Mouse (Mus musculus): ENCODE results near the gene Dld. TPM values are rescaled to one million over a fixed set of nuclear protein-coding genes. Genes with fewer than 3 reads are reported as not detected.

The Dld gene
- polyA plus RNA-seq, 1 experiment from 2014 or later = 124 TPM

DNA sequence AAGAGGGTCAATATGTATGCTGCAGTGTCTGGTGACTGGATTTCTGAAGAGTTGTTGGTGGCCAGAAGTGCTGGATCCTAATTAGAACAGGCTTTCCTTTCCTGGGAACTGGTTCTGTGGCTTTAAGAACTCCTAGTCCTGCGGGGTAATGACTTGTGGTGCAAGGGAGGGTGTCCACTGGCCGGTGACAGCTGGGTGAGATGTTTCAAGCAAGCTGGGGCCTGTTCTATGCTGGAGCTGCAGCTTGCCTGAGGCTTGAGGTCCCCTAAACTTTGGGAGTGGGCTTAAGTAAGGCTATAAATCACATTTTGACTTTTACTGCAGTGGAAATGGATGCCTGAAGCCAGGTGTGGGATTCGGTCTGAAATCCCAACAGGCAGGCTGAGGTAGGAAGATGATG lies 55.7 kb downstream of the Dld start:
- Histone ChIP-seq H3K27me3 (replicated peaks; ENCODE audit: control insufficient read depth, insufficient read depth, low read length) (no peaks in the 10 kb centered on the region), H3K27ac (ENCODE audit: low read depth, low read length) (no peak overlapping the region), H3K4me2 (replicated peaks; ENCODE audit: low read depth) (no peak overlapping the region; the same call in 1 of the 2 replicates), H3K9me3 (ENCODE audit: control insufficient read depth) (no peaks in the 10 kb centered on the region), H3K4me1 (replicated peaks; ENCODE audit: control insufficient read depth, insufficient read depth, low read length) (0 out of 2 replicates have a peak, but pooled peaks cover 7% of the 10 kb centered on the region), H3K4me3 (ENCODE audit: low read depth, low read length) (no peak overlapping the region), H3K36me3 (ENCODE audit: control insufficient read depth, insufficient read depth) (peaks cover 27% of the 10 kb centered on the region), H3K9ac (ENCODE audit: low read depth, low read length) (no peak overlapping the region)
- no peak for TF ChIP-seq CTCF (IDR thresholded peaks at IDR 0.05; ENCODE audit: low read depth)
- ATAC-seq = no peak
- WGBS = 40% methylated on average over 3 of the region's 3 CpGs

GRCm38 (mm10) chr12:31294996-31295395 lies 56.3 kb downstream of the Dld start:
- Histone ChIP-seq H3K36me3 (ENCODE audit: control insufficient read depth, insufficient read depth) (peaks cover 22% of the 10 kb centered on the region), H3K9ac (ENCODE audit: low read depth, low read length) (no peak overlapping the region), H3K27ac (ENCODE audit: low read depth, low read length) (no peak overlapping the region), H3K4me1 (replicated peaks; ENCODE audit: control insufficient read depth, insufficient read depth, low read length) (0 out of 2 replicates have a peak, but pooled peaks cover 7% of the 10 kb centered on the region), H3K4me2 (replicated peaks; ENCODE audit: low read depth) (no peak overlapping the region; the same call in 1 of the 2 replicates), H3K4me3 (ENCODE audit: low read depth, low read length) (no peak overlapping the region), H3K27me3 (replicated peaks; ENCODE audit: control insufficient read depth, insufficient read depth, low read length) (no peaks in the 10 kb centered on the region), H3K9me3 (ENCODE audit: control insufficient read depth) (no peaks in the 10 kb centered on the region)
- ATAC-seq = no peak
- WGBS = 56% methylated on average over 11 of the region's 11 CpGs
- TF ChIP-seq CTCF (IDR thresholded peaks at IDR 0.05; ENCODE audit: low read depth) = no peak

DNA sequence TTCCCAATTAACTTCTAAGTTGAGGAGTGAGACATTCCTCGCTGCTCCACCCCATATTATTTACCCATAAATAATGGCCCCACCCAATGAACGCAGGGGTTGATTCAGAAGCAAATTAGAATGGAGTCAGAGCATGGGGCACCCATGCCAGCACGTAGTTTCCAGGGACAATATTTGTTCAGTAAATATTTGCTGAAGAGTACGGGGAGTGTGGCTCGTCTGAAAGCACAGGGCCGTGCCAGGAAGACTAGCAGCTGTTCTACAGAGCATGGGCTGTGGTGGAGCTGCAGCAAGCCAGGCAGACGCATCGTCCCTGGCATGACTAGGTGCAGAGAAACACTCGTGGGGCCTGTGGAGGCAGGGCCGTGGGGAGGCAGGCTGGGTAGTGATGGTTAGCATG lies 56.7 kb downstream of the Dld start:
- Histone ChIP-seq H3K9me3 (ENCODE audit: control insufficient read depth) (no peaks in the 10 kb centered on the region), H3K36me3 (ENCODE audit: control insufficient read depth, insufficient read depth) (peaks cover 19% of the 10 kb centered on the region), H3K4me1 (replicated peaks; ENCODE audit: control insufficient read depth, insufficient read depth, low read length) (0 out of 2 replicates have a peak, but pooled peaks cover 7% of the 10 kb centered on the region), H3K4me2 (replicated peaks; ENCODE audit: low read depth) (no peak overlapping the region; the same call in 1 of the 2 replicates), H3K4me3 (ENCODE audit: low read depth, low read length) (no peak overlapping the region), H3K27me3 (replicated peaks; ENCODE audit: control insufficient read depth, insufficient read depth, low read length) (no peaks in the 10 kb centered on the region), H3K9ac (ENCODE audit: low read depth, low read length) (no peak overlapping the region), H3K27ac (ENCODE audit: low read depth, low read length) (no peak overlapping the region)
- peak; percentile 57 for ATAC-seq
- 20% methylated on average over 10 of the region's 10 CpGs for WGBS
- TF ChIP-seq CTCF (IDR thresholded peaks at IDR 0.05; ENCODE audit: low read depth) = no peak

DNA sequence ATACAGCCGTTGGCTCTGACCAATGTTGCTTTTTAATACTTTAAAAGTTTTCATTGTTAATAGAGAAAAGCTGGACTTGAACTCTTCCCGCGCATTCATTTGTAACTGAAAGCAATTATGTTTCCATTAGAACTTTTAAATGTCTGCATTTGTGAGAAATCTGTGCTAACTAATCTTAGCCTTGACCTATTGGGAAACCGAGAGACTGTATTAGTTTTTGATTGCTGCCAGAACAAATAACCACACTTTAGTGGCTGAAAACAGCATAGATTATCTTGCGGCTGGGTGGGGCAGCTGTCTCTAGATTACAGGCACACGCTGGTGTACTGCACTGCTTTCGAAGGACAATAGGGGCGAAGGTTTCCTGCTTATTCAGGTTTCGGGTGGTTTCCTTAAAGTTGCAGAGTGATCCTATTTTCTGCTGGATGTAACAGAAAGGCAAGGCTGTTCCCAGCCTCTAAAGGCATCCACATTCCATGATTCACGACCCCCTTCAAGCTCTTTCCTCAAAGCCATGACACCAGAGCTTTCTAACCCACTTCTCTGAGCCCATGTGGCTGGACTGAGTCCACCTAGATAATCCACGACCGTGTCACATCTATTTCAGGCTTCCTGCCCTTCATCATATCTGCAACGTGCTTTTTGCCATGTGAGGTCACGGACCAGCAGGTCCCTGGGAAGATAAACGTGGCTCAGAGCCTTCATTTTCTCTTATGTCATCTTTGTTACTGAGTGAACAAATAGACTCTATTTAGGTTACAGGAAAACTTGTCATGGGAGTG lies 57.7 kb downstream of the Dld start:
- H3K4me1 ChIP-seq (replicated peaks; ENCODE audit: control insufficient read depth, insufficient read depth, low read length) = 0 out of 2 replicates have a peak, but pooled peaks cover 7% of the 10 kb centered on the region
- peaks cover 18% of the 10 kb centered on the region for H3K36me3 ChIP-seq (ENCODE audit: control insufficient read depth, insufficient read depth)
- no peak overlapping the region for H3K4me2 ChIP-seq (replicated peaks; ENCODE audit: low read depth)
- ATAC-seq = no peak
- no peaks in the 10 kb centered on the region for H3K9me3 ChIP-seq (ENCODE audit: control insufficient read depth)
- no peak overlapping the region for H3K27ac ChIP-seq (ENCODE audit: low read depth, low read length)
- H3K4me3 ChIP-seq (ENCODE audit: low read depth, low read length) = no peak overlapping the region
- H3K9ac ChIP-seq (ENCODE audit: low read depth, low read length) = no peak overlapping the region
- H3K27me3 ChIP-seq (replicated peaks; ENCODE audit: control insufficient read depth, insufficient read depth, low read length) = no peaks in the 10 kb centered on the region
- 37% methylated on average over 15 of the region's 15 CpGs for WGBS
- TF ChIP-seq CTCF (IDR thresholded peaks at IDR 0.05; ENCODE audit: low read depth) = no peak

GRCm38 (mm10) chr12:31290951-31291350 lies 60.3 kb downstream of the Dld start:
- no peak for ATAC-seq
- no peak overlapping the region for H3K9ac ChIP-seq (ENCODE audit: low read depth, low read length)
- 84% methylated on average over 3 of the region's 3 CpGs for WGBS
- H3K4me3 ChIP-seq (ENCODE audit: low read depth, low read length) = no peak overlapping the region
- peaks cover 35% of the 10 kb centered on the region for H3K36me3 ChIP-seq (ENCODE audit: control insufficient read depth, insufficient read depth)
- TF ChIP-seq CTCF (IDR thresholded peaks at IDR 0.05; ENCODE audit: low read depth) = no peak
- no peak overlapping the region for H3K4me2 ChIP-seq (replicated peaks; ENCODE audit: low read depth)
- H3K4me1 ChIP-seq (replicated peaks; ENCODE audit: control insufficient read depth, insufficient read depth, low read length) = 0 out of 2 replicates have a peak, but pooled peaks cover 7% of the 10 kb centered on the region
- no peaks in the 10 kb centered on the region for H3K9me3 ChIP-seq (ENCODE audit: control insufficient read depth)
- H3K27ac ChIP-seq (ENCODE audit: low read depth, low read length) = no peak overlapping the region
- H3K27me3 ChIP-seq (replicated peaks; ENCODE audit: control insufficient read depth, insufficient read depth, low read length) = no peaks in the 10 kb centered on the region

GRCm38 (mm10) chr12:31289046-31289445 lies 62.2 kb downstream of the Dld start:
- ATAC-seq = no peak
- WGBS = 94% methylated on average over 10 of the region's 10 CpGs
- Histone ChIP-seq H3K4me3 (ENCODE audit: low read depth, low read length) (no peak overlapping the region), H3K36me3 (ENCODE audit: control insufficient read depth, insufficient read depth) (peaks cover 41% of the 10 kb centered on the region), H3K27me3 (replicated peaks; ENCODE audit: control insufficient read depth, insufficient read depth, low read length) (no peaks in the 10 kb centered on the region), H3K4me1 (replicated peaks; ENCODE audit: control insufficient read depth, insufficient read depth, low read length) (0 out of 2 replicates have a peak, but pooled peaks cover 3% of the 10 kb centered on the region), H3K9me3 (ENCODE audit: control insufficient read depth) (no peaks in the 10 kb centered on the region), H3K27ac (ENCODE audit: low read depth, low read length) (no peak overlapping the region), H3K9ac (ENCODE audit: low read depth, low read length) (no peak overlapping the region), H3K4me2 (replicated peaks; ENCODE audit: low read depth) (no peak overlapping the region)
- TF ChIP-seq CTCF (IDR thresholded peaks at IDR 0.05; ENCODE audit: low read depth) = no peak

Data from intestine, postnatal 0 days (tissue).